Mouse (Mus musculus): ENCODE measurements at regions not wholly inside any gene's neighbourhood (a gene's known extent, or its start where the extent isn't known, plus 50 kb on each side); places are given as distances from the start of the nearest gene placed in this dataset.

DNA sequence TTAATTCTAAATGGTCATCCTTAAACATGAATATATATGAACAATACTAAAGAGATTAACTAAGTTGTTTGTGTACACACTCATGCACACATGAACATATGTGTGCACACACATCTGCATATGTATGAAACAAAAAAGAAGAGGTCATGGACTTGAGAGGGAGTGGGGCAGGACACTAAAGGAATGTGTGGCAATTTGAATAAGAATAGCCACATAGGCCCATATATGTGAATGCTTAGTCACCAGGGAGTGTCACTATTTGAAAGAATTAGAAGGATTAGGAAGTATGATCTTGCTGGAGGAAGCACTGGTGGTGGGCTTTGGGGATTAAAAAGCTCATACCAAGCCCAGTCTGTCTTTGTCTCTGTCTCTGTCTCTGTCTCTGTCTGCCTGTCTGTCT lies 275.5 kb upstream of the Hsf2 start:
- TF ChIP-seq CTCF (IDR thresholded peaks at IDR 0.05) (no peak), EP300 (IDR thresholded peaks at IDR 0.05; ENCODE audit: insufficient read depth, low read depth, low read length) (no peak), POLR2A (IDR thresholded peaks at IDR 0.05; ENCODE audit: insufficient read depth, low read depth, low read length) (no peak)
